Mouse (Mus musculus): ENCODE measurements around the gene Brpf3.

Gene Brpf3

GRCm38 (mm10) chr17:28871831-28872230 is 70.9 kb downstream of the Brpf3 start:
- in situ Hi-C loops (cut with MboI, MseI) = no loop called here

DNA sequence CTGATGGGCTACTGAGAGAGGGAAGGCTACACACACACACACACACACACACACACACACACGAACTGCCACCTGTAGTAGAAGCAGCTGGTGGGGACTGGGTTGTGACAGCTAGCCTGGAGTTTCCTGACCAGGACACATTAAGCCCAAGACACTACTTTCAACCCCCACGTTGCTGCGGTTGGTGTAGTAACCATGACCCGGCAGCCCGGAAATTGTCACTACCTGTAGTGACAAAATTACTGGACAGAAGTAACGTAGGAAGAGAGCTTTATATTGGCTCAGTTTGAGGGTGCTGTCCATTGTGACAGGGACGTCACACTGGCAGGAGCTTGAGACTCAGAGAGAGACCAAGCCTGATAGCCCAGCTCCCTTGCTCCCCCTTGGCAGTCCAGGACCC is 71.4 kb downstream of the Brpf3 start:
- in situ Hi-C loops (cut with MboI, MseI) = no loop called here

DNA sequence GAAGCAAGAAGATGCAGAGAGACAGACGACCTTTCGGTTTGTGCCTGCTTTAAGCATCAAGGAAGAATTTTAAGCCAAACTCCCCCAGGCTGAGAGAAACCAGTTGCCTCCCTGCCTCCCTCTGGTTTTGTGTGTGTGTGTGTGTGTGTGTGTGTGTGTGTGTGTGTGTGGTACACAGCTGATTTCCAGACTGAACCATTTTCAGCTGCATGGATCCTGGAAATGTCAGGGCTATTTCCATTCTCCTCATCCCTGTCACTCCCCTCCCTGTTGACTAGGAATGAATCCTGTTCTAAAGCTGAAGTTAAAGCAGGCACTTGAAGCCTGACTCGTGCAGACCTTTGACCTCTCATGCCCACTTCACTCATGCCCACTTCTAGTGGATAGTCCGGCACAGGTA is 73.3 kb downstream of the Brpf3 start:
- in situ Hi-C loops (cut with MboI, MseI) = no loop called here

DNA sequence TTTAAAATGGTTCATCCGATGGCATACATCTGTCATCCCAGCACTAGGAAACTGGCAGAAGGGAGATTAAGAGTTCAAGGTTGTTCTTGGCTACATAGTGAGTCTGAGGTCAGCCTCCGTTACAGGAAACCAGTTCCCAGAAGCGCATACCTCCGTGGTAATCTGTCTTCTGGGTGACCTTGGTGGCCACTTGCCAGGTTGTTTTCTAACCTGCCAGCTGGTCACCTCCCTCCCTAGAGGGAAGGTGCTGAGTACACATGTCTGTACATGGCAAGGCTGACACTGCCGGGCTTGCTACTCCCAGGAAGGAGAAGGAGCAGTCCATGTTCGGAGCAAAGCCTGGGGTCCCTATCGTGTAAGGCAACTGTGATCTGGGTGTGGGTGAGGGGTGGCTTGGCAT is 73.9 kb downstream of the Brpf3 start:
- in situ Hi-C loops (cut with MboI, MseI) = no loop called here

GRCm38 (mm10) chr17:28875316-28875715 is 74.4 kb downstream of the Brpf3 start:
- in situ Hi-C loops (cut with MboI, MseI) = no loop called here

GRCm38 (mm10) chr17:28876331-28876730 is 75.4 kb downstream of the Brpf3 start:
- in situ Hi-C loops (cut with MboI, MseI) = no loop called here

DNA sequence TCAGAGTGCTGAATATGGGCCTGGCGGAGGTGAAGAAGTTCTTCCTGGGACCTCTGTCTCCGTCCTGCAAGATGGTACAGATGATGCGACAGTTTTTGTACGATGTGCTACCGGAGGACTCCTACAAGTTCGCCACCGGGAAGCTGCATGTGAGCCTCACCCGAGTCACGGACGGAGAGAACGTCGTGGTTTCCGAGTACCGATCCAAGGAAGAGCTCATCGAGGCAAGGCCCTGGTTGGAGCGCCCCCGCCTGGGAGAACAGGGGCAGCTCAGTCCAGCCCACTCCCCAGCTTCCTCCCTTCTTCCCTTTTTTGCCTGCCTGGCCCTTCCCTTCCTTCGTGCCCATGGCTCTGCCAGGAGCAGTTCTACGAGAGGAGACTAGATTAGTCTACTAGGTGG is 75.9 kb downstream of the Brpf3 start:
- in situ Hi-C loops (cut with MboI, MseI) = no loop called here

DNA sequence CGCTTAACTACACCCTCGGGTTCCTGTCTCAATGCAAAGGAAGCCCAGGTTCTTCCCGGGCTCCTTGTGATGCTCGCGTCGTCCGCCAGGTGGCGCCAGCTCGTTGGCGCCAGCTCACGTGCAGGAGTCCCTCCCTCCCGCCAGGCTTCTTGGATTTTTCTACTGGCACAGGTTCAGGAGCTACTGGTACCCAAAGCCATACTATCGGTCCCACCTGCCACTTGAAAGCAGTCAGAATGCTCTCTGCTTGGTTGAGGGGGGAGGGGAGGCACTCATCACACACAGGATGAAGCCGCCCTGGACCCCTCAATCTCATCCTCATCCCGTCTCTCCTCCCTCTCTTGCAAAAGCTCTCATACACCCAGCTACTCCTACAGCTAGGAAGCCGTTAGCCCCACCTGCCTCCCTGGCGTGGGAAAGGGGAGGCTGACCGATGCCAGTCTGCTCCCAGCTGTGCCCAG is 79.1 kb downstream of the Brpf3 start:
- in situ Hi-C loops (cut with MboI, MseI) = no loop called here

DNA sequence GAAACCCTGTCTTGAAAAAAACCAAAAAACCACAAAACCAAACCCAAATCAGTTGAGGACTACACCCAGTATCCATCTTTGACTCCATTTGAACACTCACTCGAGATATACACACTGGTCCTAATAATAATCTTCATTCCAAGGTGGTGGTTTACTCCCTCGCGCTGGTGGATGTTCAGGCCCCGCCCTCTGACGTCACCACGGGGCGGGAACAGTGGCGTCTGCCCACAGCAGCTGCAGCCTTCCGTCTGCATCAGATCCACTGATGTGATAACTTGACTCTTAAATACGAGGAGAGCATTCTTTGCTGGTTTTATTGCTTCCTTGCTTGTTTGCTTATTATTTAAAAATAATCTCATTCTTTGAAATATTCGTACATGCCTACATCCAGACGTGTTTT is 81.4 kb downstream of the Brpf3 start:
- in situ Hi-C loops (cut with MboI, MseI) = no loop called here

DNA sequence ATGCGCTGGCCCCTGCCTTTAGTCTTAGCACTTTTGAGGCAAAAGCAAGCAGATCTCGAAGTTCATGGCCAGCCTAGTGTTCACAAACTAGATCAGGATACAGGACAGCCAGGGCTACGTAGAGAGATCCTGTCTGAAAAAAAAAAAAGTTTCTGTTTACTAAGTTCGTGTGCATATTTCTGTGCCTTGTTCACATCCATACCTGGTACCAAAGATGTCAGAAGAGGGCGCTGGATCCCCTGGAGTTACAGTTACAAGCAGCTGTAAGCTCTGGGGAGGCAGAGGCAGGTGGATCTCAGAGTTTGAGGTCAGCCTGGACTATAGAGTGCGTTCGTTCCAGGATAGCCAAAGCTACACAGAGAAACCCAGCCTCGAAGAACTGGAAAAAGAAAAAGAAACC is 81.9 kb downstream of the Brpf3 start:
- in situ Hi-C loops (cut with MboI, MseI) = no loop called here

DNA sequence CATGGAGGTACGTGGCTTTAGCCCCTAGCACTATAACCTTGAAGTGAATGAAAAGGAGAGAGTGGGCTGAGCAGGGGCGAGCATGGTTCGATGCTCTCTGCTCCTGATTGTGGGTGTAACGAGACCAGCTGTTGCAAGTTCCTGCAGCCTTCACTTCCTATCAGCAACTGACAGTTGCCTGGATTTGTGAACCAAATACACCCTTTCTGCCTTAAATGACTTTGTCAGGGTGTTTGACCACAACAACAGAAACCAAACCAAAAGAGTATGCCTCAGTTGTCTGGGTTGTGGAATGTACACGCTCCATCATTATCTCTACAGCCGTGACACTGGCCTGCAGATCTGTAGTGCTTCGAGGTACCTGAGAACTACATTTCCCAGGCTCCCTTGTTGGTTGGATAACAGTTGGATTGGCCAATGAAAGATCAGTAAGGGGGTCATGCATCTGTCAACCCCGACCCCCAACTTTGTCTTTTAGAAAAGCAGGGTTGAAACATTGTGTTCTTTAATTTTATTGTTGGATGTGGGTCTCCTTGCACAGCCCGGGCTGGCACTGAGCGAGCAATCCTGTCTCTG is 83.1 kb downstream of the Brpf3 start:
- in situ Hi-C loops (cut with MboI, MseI) = no loop called here

DNA sequence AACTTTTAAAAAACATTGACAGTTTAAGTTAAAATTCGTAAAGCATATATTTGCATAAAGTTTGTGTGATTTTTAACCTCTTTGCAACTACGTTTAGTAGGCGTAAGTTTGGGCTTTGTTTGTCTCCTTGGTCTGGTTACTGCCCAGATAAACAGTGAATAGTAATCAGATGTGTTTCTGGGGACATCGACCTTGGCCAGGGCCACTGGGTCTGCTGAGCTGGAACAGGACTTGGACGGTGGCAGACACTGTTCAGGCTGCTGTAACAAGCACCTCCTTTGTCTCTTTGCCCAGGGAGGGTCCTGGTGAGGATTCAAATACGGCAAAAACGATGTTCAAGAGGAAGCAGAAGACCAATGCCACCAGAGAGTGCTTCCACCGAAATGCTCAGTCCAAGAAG is 84.3 kb downstream of the Brpf3 start:
- in situ Hi-C loops (cut with MboI, MseI) = no loop called here

DNA sequence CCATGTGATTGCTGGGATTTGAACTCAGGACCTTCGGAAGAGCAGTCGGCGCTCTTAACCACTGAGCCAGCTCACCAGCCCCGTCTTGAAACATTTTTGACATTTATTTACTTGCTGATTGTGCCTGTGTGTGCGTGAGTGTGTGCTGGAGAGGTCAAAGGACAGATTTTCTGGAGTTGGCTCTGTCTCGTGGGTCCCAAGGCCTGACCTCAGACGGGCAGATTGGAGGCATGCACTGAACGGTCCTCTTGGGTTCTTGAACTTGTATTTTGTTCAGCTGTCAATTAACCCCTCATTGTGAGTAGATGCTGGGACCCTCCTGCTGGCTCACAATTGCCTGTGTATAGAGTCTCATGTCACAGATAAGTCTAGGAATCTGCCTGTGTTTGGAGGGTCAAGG is 85.4 kb downstream of the Brpf3 start:
- in situ Hi-C loops (cut with MboI, MseI) = no loop called here

Measured in regulatory T cell (primary cell).